Mouse (Mus musculus) right cerebral cortex, adult 2 months (tissue): ENCODE measurements around the gene Adcy9.
"Not testable (repeated sequence)": the region's sequence is repeated elsewhere in the genome, so short reads cannot be mapped to it uniquely, and the experiment has no call there.

Experiments used
- DNase-seq, 2 experiments: peaks; one replicate each; pipeline ENCODE4 v3.0.0; 2021 to 2022; ENCODE audit warnings: low spot score in 2 of 2

The Adcy9 gene

GRCm38 (mm10) chr16:4382406-4382805 lies 37.9 kb downstream of the Adcy9 start:
- DNase-seq, result no peak

DNA sequence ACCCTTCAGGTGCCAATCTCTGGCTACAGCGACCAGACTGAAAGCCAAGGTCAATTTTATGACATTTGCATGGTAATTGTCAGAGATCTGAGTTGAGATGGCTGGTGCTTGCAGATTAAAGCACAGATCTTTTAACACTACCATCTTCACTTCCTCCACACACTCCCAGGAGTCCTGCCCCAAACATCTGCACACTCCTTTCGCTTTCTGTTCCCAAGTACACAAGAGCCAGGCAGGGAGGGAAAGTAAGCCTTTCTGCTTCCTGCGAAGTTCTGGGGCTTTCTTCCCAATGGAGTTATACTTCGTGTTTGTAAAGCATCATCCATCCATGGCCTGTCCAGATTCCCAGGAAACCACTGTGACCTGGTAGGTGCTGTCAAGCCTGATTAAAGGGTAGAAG lies 38.8 kb downstream of the Adcy9 start:
- no peak for DNase-seq

DNA sequence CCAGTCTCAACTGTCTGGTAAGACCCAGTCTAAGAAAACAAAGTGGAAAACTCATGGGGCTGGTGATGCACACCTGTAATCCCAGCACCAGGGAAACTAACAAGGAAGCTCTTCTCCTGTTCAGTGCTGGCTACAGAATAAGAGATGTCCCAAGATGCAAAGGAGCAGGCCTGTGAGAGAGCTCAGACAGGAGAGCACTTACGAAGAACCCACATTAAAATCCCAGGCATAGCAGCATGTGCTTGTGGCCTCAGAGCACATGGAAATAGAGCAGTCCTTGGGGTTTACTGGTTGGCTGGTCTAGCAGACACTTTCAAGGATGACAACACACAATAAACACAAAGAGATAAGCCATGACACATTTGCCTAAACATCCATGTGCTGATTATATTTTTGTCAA lies 41.5 kb downstream of the Adcy9 start:
- DNase-seq, result no peak

- DNase-seq, result no peak
Measured at GRCm38 (mm10) chr16:4377556-4377955, 42.7 kb downstream of the Adcy9 start.

- DNase-seq, result peak in 1 of 2 experiments; percentile 36
Measured at GRCm38 (mm10) chr16:4374780-4375380, 45.4 kb downstream of the Adcy9 start.

DNA sequence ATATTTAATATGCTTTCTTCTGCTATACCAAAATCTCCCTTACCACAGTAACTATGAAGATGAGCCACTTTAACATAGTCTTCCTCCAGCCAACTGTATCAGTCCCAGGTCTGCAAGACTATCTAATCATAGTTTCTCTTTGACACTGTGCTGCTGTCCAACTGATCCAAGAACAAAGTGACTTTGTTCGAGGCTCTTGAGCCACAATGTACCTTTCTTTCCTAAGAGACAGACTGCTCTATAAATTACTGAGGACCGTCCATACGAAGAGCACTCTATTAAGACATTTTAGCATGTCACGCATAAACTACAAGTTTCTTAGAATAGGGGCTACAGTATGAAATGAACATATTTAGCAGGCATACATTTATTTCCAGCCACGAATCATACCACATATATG lies 46.0 kb downstream of the Adcy9 start:
- DNase-seq, result no peak

GRCm38 (mm10) chr16:4371039-4371438 lies 49.3 kb downstream of the Adcy9 start:
- DNase-seq, result no peak

- DNase-seq, result no peak
Measured at GRCm38 (mm10) chr16:4370141-4370541, 50.2 kb downstream of the Adcy9 start.

DNA sequence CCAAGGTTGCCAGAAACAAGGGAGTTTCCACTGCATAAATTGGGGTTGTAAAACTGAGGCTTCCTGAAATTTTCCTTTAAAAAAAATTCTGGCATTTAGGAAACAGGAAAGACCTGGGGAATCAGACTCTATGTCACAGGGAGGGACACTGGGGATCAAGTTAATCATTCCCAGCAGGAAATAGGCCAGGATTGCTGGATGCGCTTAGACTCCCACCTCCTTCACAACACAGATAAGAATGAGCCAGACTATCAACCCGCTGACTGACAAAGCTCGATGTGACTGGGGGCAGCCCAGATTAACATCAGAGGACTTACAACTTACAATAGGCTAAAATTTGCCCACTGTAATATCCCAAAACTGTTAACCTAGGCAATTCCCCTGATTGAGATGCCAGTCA lies 52.4 kb downstream of the Adcy9 start:
- no peak for DNase-seq

DNA sequence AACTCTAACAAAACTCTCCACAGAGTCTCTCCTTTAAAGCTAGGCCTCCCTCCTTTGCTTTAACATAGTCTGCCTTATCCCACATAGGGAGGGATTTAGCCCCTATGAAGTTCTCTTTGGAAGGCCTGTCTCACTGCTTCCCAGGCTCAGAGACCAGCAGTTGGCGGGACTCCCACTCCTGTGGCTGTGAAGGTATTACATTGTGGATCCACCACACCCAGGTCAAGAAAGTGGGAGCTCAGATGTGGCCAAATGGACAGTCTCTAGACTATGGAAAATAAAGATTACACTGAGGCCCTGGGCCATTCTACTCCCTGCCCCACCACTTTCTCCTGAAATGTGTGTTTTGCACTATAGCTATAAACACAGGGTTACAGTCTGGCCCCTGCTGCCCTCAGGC lies 53.0 kb downstream of the Adcy9 start:
- DNase-seq, result no peak

GRCm38 (mm10) chr16:4366671-4367070 lies 53.6 kb downstream of the Adcy9 start:
- DNase-seq, result no peak

DNA sequence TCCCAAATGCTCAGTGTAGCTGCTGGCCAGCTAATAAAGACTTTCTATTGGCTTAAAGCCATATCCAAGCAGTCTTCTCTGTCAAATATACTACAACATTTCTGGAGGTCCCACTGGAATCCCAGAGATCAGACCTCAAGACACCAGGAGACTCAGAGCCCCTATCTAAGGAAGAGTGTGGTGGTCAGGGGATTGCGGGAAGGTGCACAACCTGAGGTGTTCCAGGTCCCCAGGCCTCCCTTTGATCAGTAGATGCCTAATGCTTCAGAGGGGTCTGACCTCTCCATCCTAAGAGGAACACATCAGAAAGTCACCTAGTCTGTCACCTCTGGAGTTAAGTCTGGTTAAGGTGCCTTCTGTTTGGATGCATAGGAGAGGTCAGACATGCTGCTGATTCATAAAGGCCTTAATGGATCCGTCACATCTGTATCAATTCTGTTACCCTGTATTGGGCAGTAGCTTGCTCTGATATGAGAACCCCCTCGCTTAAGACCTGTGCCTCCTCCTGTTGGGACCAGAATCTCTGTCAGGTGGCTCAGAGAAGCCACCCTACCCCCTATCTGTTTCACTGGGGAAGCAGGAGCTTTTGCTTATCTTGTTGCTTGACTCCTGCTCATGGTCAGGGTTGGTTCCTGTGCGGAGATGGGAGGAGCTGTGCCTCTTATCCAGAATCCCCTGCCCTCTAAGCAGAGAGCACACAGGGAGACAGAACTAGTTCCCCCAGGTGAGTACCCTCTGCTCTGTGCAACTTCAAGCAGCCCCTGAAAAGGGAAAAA lies 56.8 kb downstream of the Adcy9 start:
- no peak for DNase-seq

- no peak for DNase-seq
Measured at GRCm38 (mm10) chr16:4355260-4356043, 64.8 kb downstream of the Adcy9 start.

DNA sequence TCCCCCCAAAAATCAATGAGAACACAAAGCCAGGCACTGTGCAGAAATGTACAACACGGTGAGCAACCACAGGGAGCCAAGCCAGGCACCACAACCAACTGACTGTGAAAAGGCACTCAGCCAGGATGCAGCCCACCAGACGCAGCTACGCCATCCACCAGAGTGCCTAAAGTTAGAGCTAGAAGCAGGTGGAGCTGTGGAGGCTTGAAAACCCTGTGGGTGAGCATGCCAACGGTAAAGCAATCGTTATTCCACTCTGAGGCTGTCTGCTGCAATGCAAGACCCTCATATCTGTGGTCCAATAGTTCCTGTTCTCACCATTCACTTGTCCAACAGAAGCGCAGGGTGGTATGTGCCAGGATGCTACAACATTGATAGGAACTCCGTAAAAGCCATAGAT lies 77.7 kb downstream of the Adcy9 start:
- DNase-seq, result peak; percentile 66 to 67

GRCm38 (mm10) chr16:4341316-4342062 lies 78.8 kb downstream of the Adcy9 start:
- peak; percentile 53 to 62 for DNase-seq

- not testable (repeated sequence) for DNase-seq
Measured at GRCm38 (mm10) chr16:4339216-4339615, 81.1 kb downstream of the Adcy9 start.

DNA sequence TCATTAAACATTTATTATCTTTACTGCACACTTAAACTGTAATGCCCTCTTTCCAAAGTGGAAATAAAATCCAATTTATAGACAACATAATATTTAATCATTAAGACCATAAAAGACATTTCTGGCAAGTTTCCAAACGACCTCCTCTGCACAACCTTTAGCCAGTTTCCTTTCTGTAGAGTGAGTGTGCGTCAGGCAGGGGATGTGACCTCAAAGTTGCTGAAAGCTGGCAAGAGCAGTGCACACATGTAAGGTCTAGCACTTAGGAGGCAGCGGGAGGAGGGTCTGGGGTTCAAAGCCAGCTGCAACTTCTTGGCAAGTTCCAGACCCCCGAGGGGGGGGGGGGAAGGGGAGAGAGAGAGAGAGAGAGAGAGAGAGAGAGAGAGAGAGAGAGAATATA lies 83.0 kb downstream of the Adcy9 start:
- DNase-seq, result no peak

- no peak for DNase-seq
Measured at GRCm38 (mm10) chr16:4333788-4334187, 86.5 kb downstream of the Adcy9 start.

DNA sequence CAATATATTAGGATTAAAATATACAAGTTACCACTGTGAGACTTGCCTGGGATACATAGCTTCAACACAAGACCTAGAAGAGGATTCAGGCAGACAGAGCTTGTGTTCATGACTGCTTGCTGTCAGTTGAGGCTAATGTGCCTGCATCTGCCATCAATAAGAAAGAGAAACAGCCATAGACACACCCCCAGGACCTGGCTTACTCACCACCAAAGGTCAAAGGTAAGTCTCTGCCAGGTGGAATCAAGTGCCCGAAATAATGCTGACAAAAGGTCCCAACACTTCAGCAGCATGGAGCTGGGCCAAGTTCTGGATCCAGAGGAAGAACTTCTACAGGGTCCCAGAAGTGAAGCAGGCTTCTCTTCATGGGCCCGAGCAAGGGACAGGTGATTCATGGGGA lies 86.9 kb downstream of the Adcy9 start:
- no peak for DNase-seq

GRCm38 (mm10) chr16:4327081-4327480 lies 93.2 kb downstream of the Adcy9 start:
- DNase-seq, result no peak

DNA sequence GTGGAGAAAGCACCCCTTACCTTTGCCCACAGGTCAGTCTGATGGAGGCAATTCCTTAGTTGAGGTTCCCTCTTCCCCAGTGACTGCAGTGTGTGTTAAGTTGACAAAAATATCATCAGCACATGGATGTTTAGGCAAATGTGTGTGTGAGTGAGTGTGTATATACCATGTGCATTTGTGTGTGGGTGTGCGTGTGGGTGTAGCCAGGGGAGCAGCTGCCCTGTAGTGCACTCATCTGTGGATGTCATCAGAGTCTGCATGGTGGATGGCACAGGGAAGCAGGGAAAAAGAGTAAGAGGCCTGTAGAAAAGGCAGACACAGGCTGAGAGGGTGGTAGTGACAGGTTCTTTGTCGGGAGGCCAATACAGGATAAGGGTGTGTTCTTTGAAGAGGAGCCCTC lies 94.5 kb downstream of the Adcy9 start:
- peak in 1 of 2 experiments; percentile 47 for DNase-seq

- no peak for DNase-seq
Measured at GRCm38 (mm10) chr16:4324967-4325366, 95.3 kb downstream of the Adcy9 start.
